Mouse (Mus musculus): ENCODE measurements at regions not wholly inside any gene's neighbourhood (a gene's known extent, or its start where the extent isn't known, plus 50 kb on each side); places are given as distances from the start of the nearest gene placed in this dataset.

DNA sequence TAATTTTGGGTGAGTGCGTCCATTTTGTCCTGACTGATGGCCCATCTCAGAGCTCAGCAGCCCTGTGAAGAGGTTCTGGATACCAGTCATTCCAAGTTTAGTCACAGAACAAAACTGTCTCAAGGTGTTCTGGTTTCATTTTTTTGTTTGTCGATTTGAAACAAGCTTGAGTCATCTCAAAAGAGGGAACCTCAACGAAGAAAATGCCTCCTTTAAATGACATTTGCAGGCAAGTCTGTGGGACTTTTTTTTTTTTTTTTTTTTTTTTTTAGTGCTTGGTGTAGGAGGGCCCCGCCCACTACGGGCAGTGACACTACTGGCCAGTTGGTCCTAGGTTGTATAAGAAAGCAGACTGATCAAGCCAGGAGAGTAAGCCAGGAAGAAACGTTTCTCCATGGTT, 175.3 kb upstream of the Ubash3b start:
- TF ChIP-seq POLR2A (IDR thresholded peaks at IDR 0.05; ENCODE audit: low read depth, low read length), result no peak
- TF ChIP-seq CTCF (conservative IDR thresholded peaks at IDR 0.05; ENCODE audit: insufficient read depth, insufficient read length, low read depth, low read length), result no peak
